Mouse (Mus musculus) liver, embryonic 14.5 days (tissue): ENCODE results near the gene Fam135a. TPM values are rescaled to one million over a fixed set of nuclear protein-coding genes. Genes with fewer than 3 reads are reported as not detected.
A peak's percentile ranks its signal among the peaks of the same experiment; 100 is the strongest.

ENCODE experiments used
- ATAC-seq: fragments of 200-750 bp; cut with Nextera tagmentation; 2 replicates; pipeline ENCODE4 v1.8.0; 2017; ENCODE audit warnings: moderate number of reproducible peaks, mild to moderate bottlenecking, moderate library complexity; ENCODE audit not compliant: insufficient read depth
- DNase-seq, 3 experiments: peaks; one replicate each; pipeline ENCODE4 v3.0.0-alpha.2; 2012 to 2013; ENCODE audit warnings: low read depth in 3 of 3, low spot score in 3 of 3
- H3K27ac ChIP-seq: fragments of 300-500 bp; sonication (generic); 2 replicates; pipeline ENCODE4 v1.5.1; 2014; ENCODE audit warnings: moderate library complexity, mild to moderate bottlenecking, control low read depth, inconsistent platforms
- H3K27me3 ChIP-seq: fragments of 300-500 bp; sonication (generic); 2 replicates; pipeline ENCODE4 v1.6.1; 2014; ENCODE audit warnings: mild to moderate bottlenecking, low read length, moderate library complexity; ENCODE audit not compliant: control insufficient read depth, insufficient read depth
- H3K36me3 ChIP-seq: fragments of 300-500 bp; sonication (generic); replicated peaks from 2 replicates; pipeline ENCODE4 v1.6.1; 2014; ENCODE audit warnings: low read depth; ENCODE audit not compliant: control insufficient read depth, insufficient read depth
- H3K4me1 ChIP-seq, 2 experiments: fragments of 200-500 bp in 1 of 2; fragments of 300-500 bp in 1 of 2; sonication (generic) in 1 of 2; replicated peaks; 2 replicates each; pipeline ENCODE4 v1.6.1; 2012 to 2014; ENCODE audit warnings: antibody characterized with exemption in 1 of 2, inconsistent platforms in 1 of 2, low read length in 1 of 2; ENCODE audit not compliant: control insufficient read depth in 2 of 2, insufficient read depth in 2 of 2
- H3K4me2 ChIP-seq: fragments of 300-500 bp; sonication (generic); 2 replicates; pipeline ENCODE4 v1.6.1; 2014; ENCODE audit warnings: low read depth, mild to moderate bottlenecking, control low read depth, moderate library complexity
- H3K4me3 ChIP-seq, 2 experiments: fragments of 200-500 bp in 1 of 2; fragments of 300-500 bp in 1 of 2; sonication (generic) in 1 of 2; 2 replicates each; pipeline ENCODE4 v1.5.1; 2012 to 2014; ENCODE audit warnings: low read depth in 2 of 2, low read length in 2 of 2, mild to moderate bottlenecking in 2 of 2, control low read depth in 1 of 2, inconsistent platforms in 1 of 2, moderate library complexity in 1 of 2; ENCODE audit not compliant: insufficient read depth in 1 of 2
- H3K9ac ChIP-seq: fragments of 300-500 bp; sonication (generic); replicated peaks from 2 replicates; pipeline ENCODE4 v1.6.1; 2014; ENCODE audit warnings: mild to moderate bottlenecking, control low read depth, moderate library complexity
- H3K9me3 ChIP-seq: fragments of 300-500 bp; sonication (generic); 2 replicates; pipeline ENCODE4 v1.6.1; 2016; ENCODE audit warnings: low read length, mixed read lengths; ENCODE audit not compliant: control insufficient read depth
- CTCF ChIP-seq: IDR thresholded peaks from 2 replicates; pipeline ENCODE4 v1.5.1; 2016; ENCODE audit warnings: antibody characterized with exemption, low read depth, control low read depth
- EP300 ChIP-seq: IDR thresholded peaks from 2 replicates; pipeline ENCODE4 v1.6.1; 2016; ENCODE audit warnings: antibody characterized with exemption, low read depth
- WGBS: fragments of 180-500 bp; shearing (Covaris S2); extraction: QIAGEN DNeasy Blood & Tissue Kit; methylation state at CpG from one replicate; pipeline ENCODE4 v1.1.7; 2014; ENCODE audit not compliant: insufficient replicate concordance; 5-methylcytosine and 5-hydroxymethylcytosine counted together
- polyA plus RNA-seq, 2 experiments: library from polyadenylated mRNA; depleted of rRNA in 1 of 2; stranded (reverse) in 1 of 2; unstranded in 1 of 2; fragments of >200 nt; fragmentation: Nextera tagmentation in 1 of 2; extraction: Ambion mirVana in 1 of 2; gene quantifications; 2 replicates each; pipeline versions ENCODE4 v1.2.1 to v1.2.3; 2012 to 2014

Fam135a gene
- polyA plus RNA-seq (2012; rRNA removed) (4.6 and 5.1 TPM in 2 replicates), polyA plus RNA-seq (2014; fragmentation: Nextera tagmentation; extraction: Ambion mirVana) (3.0 and 3.3 TPM in 2 replicates)

DNA sequence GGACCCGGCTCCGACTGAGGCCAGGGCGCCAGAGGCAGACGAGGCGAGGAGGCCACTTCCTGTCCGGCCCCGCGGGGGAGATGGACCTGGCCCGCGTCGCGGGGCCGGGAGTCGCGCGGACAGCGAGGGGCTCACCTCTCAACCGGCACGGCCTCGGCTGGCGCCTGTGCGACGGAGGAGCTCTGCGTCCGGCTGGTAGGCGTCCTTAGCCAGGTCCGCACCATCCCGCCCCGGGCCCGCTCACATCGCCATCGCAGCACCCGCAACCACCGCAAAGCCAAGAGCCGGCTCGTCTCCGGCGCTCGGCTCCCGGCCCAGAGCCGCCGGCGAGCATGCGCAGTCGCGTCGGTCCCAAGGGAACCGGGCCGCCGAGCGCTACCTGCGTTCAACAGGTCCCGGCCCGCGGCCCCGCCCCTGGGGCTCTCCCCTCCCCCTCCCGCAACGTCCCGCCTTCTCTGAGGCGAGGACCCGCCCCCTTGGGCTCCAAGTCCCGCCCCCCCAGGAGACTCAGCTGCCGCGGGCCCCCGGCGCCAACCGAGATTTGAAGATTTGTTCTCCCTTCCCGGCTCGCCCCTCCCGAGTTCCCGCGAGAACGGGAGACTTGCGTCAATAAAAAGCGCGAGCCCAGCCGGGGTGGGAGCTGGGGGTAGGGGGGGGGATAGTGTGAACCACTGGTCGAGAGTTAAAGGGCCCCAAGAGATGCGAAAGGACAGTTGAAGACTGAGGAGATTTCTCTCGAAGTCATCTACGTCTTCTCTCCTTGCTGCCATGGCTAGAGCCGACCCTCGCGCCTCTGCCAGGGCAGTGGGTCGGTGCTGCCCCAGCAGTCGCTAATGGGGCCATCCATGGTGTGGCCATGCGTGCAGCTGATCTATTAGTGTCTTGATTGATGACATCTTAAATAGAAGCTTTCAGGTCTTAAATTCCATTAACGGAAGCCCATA, at the start of gene Fam135a:
TSS of gene Fam135a (minus strand) at position 416 of the 944 bp plus-strand sequence.
- under 1% methylated on average over 74 of the region's 88 CpGs for WGBS
- H3K4me3 ChIP-seq = peak within 1 kb of the TSS; percentile 60 to 66

DNA sequence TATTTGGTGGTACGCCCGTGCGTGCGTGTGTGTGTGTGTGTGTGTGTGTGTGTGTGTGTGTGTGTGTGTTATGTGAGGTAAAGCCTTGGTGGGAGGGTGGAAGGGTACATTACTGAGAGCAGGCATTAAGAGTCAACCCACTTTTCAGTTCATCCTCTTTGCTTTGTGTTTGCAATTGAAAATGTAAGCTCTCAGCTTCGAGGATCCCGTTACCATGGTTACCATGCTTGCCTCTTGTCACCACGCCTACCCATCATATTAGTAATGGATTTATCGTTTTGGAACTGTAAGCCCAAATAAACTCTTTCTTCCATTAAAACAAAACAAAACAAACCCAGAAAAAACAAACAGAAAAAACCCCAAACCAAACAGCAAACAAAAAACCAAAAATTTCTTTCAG, 43.4 kb upstream of the Fam135a start:
- DNase-seq = no peak
- H3K27ac ChIP-seq = no peak overlapping the region
- no peaks in the 10 kb centered on the region for H3K36me3 ChIP-seq
- H3K4me2 ChIP-seq = no peak overlapping the region
- no peaks in the 10 kb centered on the region for H3K4me1 ChIP-seq
- no peak overlapping the region for H3K9ac ChIP-seq
- H3K4me3 ChIP-seq = no peak overlapping the region
- ATAC-seq = no peak
- TF ChIP-seq CTCF (no peak), EP300 (no peak)
- no peaks in the 10 kb centered on the region for H3K9me3 ChIP-seq
- H3K27me3 ChIP-seq = no peaks in the 10 kb centered on the region
- WGBS = 65% methylated on average over 8 of the region's 8 CpGs

More for the DNA sequence above, at the start of gene Fam135a:
- TF ChIP-seq CTCF = no peak
- no peak for TF ChIP-seq EP300
- H3K27ac ChIP-seq = no peak within 1 kb of the TSS
- DNase-seq = peak; percentile 33 to 44 (median 43)
- H3K27me3 ChIP-seq = peaks cover 22% of the 10 kb centered on the region
- peak within 1 kb of the TSS; percentile 62 for H3K4me2 ChIP-seq
- peak within 1 kb of the TSS; percentile 41 for H3K9ac ChIP-seq
- ATAC-seq = peak; percentile 81
- no peaks in the 10 kb centered on the region for H3K9me3 ChIP-seq
- H3K4me1 ChIP-seq = no peaks in the 10 kb centered on the region
- H3K36me3 ChIP-seq = no peaks in the 10 kb centered on the region

DNA sequence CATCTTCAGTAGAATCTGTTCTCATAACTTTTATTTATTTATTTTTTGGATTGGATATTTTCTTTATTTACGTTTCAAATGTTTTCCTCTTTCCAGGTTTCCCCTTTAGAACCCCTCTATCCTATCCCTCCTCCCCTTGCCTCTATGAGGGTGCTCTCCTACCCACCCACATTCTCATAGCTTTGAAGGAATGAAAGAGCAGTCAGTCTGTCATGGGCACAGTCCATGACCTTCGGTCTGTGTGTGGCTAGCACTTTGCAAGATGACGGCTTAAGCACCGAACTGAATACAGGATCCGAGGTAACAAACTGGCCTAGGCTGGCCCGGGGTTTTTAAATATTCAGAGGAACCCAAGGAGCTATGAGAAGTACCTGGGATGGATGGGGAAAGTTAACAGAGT, 40.4 kb upstream of the Fam135a start:
- ATAC-seq = no peak
- TF ChIP-seq EP300 (no peak), CTCF (no peak)
- Histone ChIP-seq H3K9me3 (no peaks in the 10 kb centered on the region), H3K27me3 (no peaks in the 10 kb centered on the region), H3K27ac (no peak overlapping the region), H3K4me2 (no peak overlapping the region), H3K4me1 (no peaks in the 10 kb centered on the region), H3K4me3 (no peak overlapping the region), H3K36me3 (no peaks in the 10 kb centered on the region), H3K9ac (no peak overlapping the region)
- 53% methylated on average over 6 of the region's 6 CpGs for WGBS
- DNase-seq = no peak

DNA sequence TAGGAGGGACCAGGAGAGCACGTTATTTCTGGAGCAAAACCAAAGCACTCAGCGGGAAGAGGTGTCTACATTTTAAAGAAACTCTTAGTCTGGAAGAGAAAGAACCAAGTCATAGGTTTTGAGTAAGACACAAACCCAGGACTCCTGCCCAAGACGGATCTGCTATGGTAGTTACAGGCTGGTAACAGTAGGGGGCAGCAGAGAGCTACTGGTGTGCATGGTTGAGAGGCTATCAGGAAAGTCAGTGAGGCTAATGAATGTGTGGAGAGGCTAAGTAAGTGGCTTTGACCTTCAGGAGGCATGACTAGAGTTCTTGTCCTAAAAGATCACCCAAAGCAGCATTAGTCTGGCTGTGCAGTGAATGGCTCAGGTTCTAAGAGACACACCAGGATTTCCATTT, 37.0 kb upstream of the Fam135a start:
- TF ChIP-seq CTCF (peak; percentile 89), EP300 (no peak)
- no peak overlapping the region for H3K4me2 ChIP-seq
- H3K36me3 ChIP-seq = no peaks in the 10 kb centered on the region
- 7% methylated on average over 3 of the region's 3 CpGs for WGBS
- H3K27ac ChIP-seq = no peak overlapping the region
- ATAC-seq (no peak), DNase-seq (peak in 2 of 3 experiments; percentile 2)
- H3K27me3 ChIP-seq = no peaks in the 10 kb centered on the region
- no peaks in the 10 kb centered on the region for H3K4me1 ChIP-seq
- H3K9ac ChIP-seq = no peak overlapping the region
- H3K9me3 ChIP-seq = no peaks in the 10 kb centered on the region
- H3K4me3 ChIP-seq = no peak overlapping the region

DNA sequence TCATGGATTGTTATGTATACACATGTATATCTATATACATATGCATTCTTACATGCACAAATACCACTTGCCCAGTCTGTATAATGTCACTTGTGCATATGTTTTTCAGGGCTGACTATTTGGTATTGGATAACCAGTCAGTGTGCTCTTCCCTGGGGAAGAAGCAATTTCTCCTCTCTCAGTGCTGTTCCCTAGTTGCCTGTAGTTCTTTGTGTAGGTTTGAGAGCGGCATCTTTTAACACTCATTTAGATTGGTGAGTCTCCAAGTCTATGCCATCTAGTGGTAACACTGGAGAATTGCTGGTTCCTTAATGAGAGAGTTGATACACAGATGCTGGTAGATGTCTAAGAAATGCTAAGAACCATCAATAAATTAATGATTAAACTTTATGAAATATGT, 34.7 kb upstream of the Fam135a start:
- DNase-seq (no peak), ATAC-seq (no peak)
- Histone ChIP-seq H3K27me3 (no peaks in the 10 kb centered on the region), H3K4me3 (no peak overlapping the region), H3K4me1 (no peaks in the 10 kb centered on the region), H3K36me3 (no peaks in the 10 kb centered on the region), H3K4me2 (no peak overlapping the region), H3K27ac (no peak overlapping the region), H3K9ac (no peak overlapping the region), H3K9me3 (no peaks in the 10 kb centered on the region)
- 15% methylated on average over 1 of the region's 1 CpGs for WGBS
- TF ChIP-seq EP300 (no peak), CTCF (peak; percentile 36; the same call in 1 of the 2 replicates)
